Mouse (Mus musculus) megakaryocyte, embryonic 14.5 days (primary cell): ENCODE results near the gene Gm28047.

Source experiments
- FLI1 ChIP-seq: IDR thresholded peaks from 2 replicates; pipeline ENCODE4 v1.6.1; 2012; ENCODE audit warnings: low read length, inconsistent platforms, mixed read lengths
- GATA1 ChIP-seq: IDR thresholded peaks from 3 replicates; pipeline ENCODE4 v1.6.1; 2012; ENCODE audit warnings: mixed read lengths, low read length, inconsistent platforms, borderline replicate concordance

GRCm38 (mm10) chr15:102508336-102508735 is 116.5 kb downstream of the Gm28047 start:
- TF ChIP-seq GATA1: no peak
- no peak for TF ChIP-seq FLI1
